Mouse (Mus musculus) liver, embryonic 14.5 days (tissue): ENCODE results near the gene Kctd11.

Source experiments
- CTCF ChIP-seq: IDR thresholded peaks from 2 replicates; pipeline ENCODE4 v1.5.1; 2016; ENCODE audit warnings: antibody characterized with exemption, low read depth, control low read depth
- EP300 ChIP-seq: IDR thresholded peaks from 2 replicates; pipeline ENCODE4 v1.6.1; 2016; ENCODE audit warnings: antibody characterized with exemption, low read depth

GRCm38 (mm10) chr11:69849884-69850283 is 31.3 kb downstream of the Kctd11 start:
- TF ChIP-seq CTCF (no peak), EP300 (no peak)
